In genomic region chr9:30183409-30183808, GRCm38 (mm10) we compare ENCODE assay signal across 17 mouse cellular contexts.
"Had no signal": no experiment of that assay in that cellular context is flagged by ENCODE, and none has a peak within 500 bp of the region (broad histone marks: within the 10 kb centered on the region; RNA-seq: fewer than 3 reads in every experiment).

No protein-coding gene starts in this region.

- H3K36me3 ChIP-seq: lung, embryonic 15.5 days; neural tube, embryonic 12.5 days; stomach, embryonic 15.5 days had no signal

- DNase-seq: liver, postnatal 0 days; lung, adult 2 months; lung, postnatal 14 days; lung, postnatal 36 days; midbrain, embryonic 14.5 days; right cerebral cortex, postnatal 14 days; thymus, adult 2 months; thymus, postnatal 25 days; thymus, postnatal 4 days had no signal

- H3K9ac ChIP-seq: liver, postnatal 0 days; lung, embryonic 15.5 days; neural tube, embryonic 12.5 days; stomach, embryonic 15.5 days had no signal

- H3K27me3 ChIP-seq: lung, embryonic 15.5 days; megakaryocyte, embryonic 14.5 days; neural tube, embryonic 12.5 days; stomach, embryonic 15.5 days had no signal

- H3K27ac ChIP-seq: lung, embryonic 15.5 days; macrophage; neural tube, embryonic 12.5 days; stomach, embryonic 15.5 days; stomach, postnatal 0 days had no signal

- H3K9me3 ChIP-seq: lung, embryonic 15.5 days; neural tube, embryonic 12.5 days; stomach, embryonic 15.5 days had no signal

- H3K4me1 ChIP-seq: lung, embryonic 15.5 days; megakaryocyte, embryonic 14.5 days; stomach, embryonic 15.5 days had no signal

- H3K4me2 ChIP-seq: lung, embryonic 15.5 days; midbrain, embryonic 11.5 days; neural tube, embryonic 12.5 days; stomach, embryonic 15.5 days had no signal

- H3K4me3 ChIP-seq: lung, embryonic 15.5 days; megakaryocyte, embryonic 14.5 days; neural tube, embryonic 12.5 days; stomach, embryonic 15.5 days had no signal

- ATAC-seq: liver, postnatal 0 days; lung, postnatal 0 days had no signal
